Mouse (Mus musculus) CH12.LX (cell line): ENCODE measurements around the gene Cxcl16. TPM values are rescaled to one million over a fixed set of nuclear protein-coding genes. Genes with fewer than 3 reads are reported as not detected.

Experiments
- DNase-seq: peaks from one replicate; pipeline ENCODE4 v3.0.0-alpha.2; 2013; ENCODE audit errors: extremely low read depth
- H3K27ac ChIP-seq: 2 replicates; pipeline ENCODE4 v1.5.1; 2012; ENCODE audit warnings: low read depth, mild to moderate bottlenecking, control low read depth, moderate library complexity; ENCODE audit not compliant: insufficient read depth
- H3K27me3 ChIP-seq: replicated peaks from 2 replicates; pipeline ENCODE3; 2012; ENCODE audit warnings: inconsistent platforms
- H3K36me3 ChIP-seq, 2 experiments: replicated peaks in 1 of 2; 2 replicates each; pipeline versions ENCODE3 to v1.6.1; 2012; ENCODE audit warnings: inconsistent platforms in 1 of 2, low read length in 1 of 2, mild to moderate bottlenecking in 1 of 2, mixed read lengths in 1 of 2, moderate library complexity in 1 of 2; ENCODE audit not compliant: control insufficient read depth in 1 of 2, insufficient read depth in 1 of 2
- H3K4me1 ChIP-seq, 2 experiments: 2 replicates each; pipeline ENCODE4 v1.6.1; 2012; ENCODE audit warnings: inconsistent platforms in 1 of 2, moderate library complexity in 1 of 2; ENCODE audit not compliant: insufficient read depth in 2 of 2, control insufficient read depth in 1 of 2
- H3K4me2 ChIP-seq: 2 replicates; pipeline ENCODE4 v1.6.1; 2012; ENCODE audit warnings: low read depth, mild to moderate bottlenecking, control low read depth; ENCODE audit not compliant: poor library complexity, insufficient read depth, severe bottlenecking
- H3K4me3 ChIP-seq, 3 experiments: fragments of 150-350 bp in 1 of 3; sonication (generic) in 1 of 3; replicated peaks in 1 of 3; 2 replicates each; pipeline versions ENCODE3 to v1.5.1; 2011 to 2012; ENCODE audit warnings: low read depth in 2 of 3, low read length in 2 of 3, mild to moderate bottlenecking in 2 of 3, moderate library complexity in 2 of 3, control low read depth in 1 of 3, improper control_type of control experiment in 1 of 3, inconsistent platforms in 1 of 3, mixed read lengths in 1 of 3; ENCODE audit not compliant: poor library complexity in 1 of 3
- H3K79me2 ChIP-seq: replicated peaks from 2 replicates; pipeline ENCODE4 v1.6.1; 2012; ENCODE audit warnings: mild to moderate bottlenecking, moderate library complexity; ENCODE audit not compliant: control insufficient read depth, poor library complexity, insufficient read depth, severe bottlenecking; ENCODE audit errors: extremely low read depth
- H3K9ac ChIP-seq: 2 replicates; pipeline ENCODE4 v1.6.1; 2012; ENCODE audit warnings: low read depth, mild to moderate bottlenecking, control low read depth, moderate library complexity; ENCODE audit not compliant: insufficient read depth
- H3K9me3 ChIP-seq: replicated peaks from 2 replicates; pipeline ENCODE3; 2012; ENCODE audit warnings: low read length, inconsistent platforms, mixed read lengths
- BHLHE40 ChIP-seq: IDR thresholded peaks from 2 replicates; pipeline ENCODE4 v1.6.1; 2011; ENCODE audit warnings: mild to moderate bottlenecking, low read depth, low read length, improper control_type of control experiment
- CHD1 ChIP-seq: IDR thresholded peaks from 2 replicates; pipeline ENCODE4 v1.6.1; 2012; ENCODE audit warnings: low read depth, low read length, improper control_type of control experiment, inconsistent platforms
- CHD2 ChIP-seq: IDR thresholded peaks from 2 replicates; pipeline ENCODE4 v1.6.1; 2011; ENCODE audit warnings: low read length, improper control_type of control experiment
- EP300 ChIP-seq: IDR thresholded peaks from 2 replicates; pipeline ENCODE4 v1.6.1; 2011; ENCODE audit warnings: low read length, improper control_type of control experiment
- ETS1 ChIP-seq: conservative IDR thresholded peaks from 2 replicates; pipeline ENCODE4 v1.6.1; 2012; ENCODE audit warnings: low read depth, mild to moderate bottlenecking, inconsistent platforms, low read length, improper control_type of control experiment, moderate library complexity
- MAX ChIP-seq: IDR thresholded peaks from 2 replicates; pipeline ENCODE4 v1.6.1; 2011; ENCODE audit warnings: low read length, improper control_type of control experiment
- MEF2A ChIP-seq: IDR thresholded peaks from 2 replicates; pipeline ENCODE4 v1.6.1; 2014; ENCODE audit warnings: low read depth, mild to moderate bottlenecking, inconsistent platforms, low read length, improper control_type of control experiment, borderline replicate concordance
- MXI1 ChIP-seq: IDR thresholded peaks from 2 replicates; pipeline ENCODE4 v1.6.1; 2011; ENCODE audit warnings: mild to moderate bottlenecking, low read depth, low read length, improper control_type of control experiment
- NELFE ChIP-seq: IDR thresholded peaks from 2 replicates; pipeline ENCODE4 v1.6.1; 2011; ENCODE audit warnings: low read depth, low read length, improper control_type of control experiment
- NRF1 ChIP-seq: IDR thresholded peaks from 2 replicates; pipeline ENCODE4 v1.6.1; 2014; ENCODE audit warnings: low read depth, mild to moderate bottlenecking, inconsistent platforms, low read length, improper control_type of control experiment, moderate library complexity
- PAX5 ChIP-seq: IDR thresholded peaks from 2 replicates; pipeline ENCODE4 v1.6.1; 2012; ENCODE audit warnings: low read length, inconsistent platforms, mixed read lengths
- RAD21 ChIP-seq: IDR thresholded peaks from 2 replicates; pipeline ENCODE4 v1.6.1; 2011; ENCODE audit warnings: low read depth, mild to moderate bottlenecking, low read length, improper control_type of control experiment, moderate library complexity
- SIN3A ChIP-seq: IDR thresholded peaks from 2 replicates; pipeline ENCODE4 v1.6.1; 2012; ENCODE audit warnings: low read length, improper control_type of control experiment, inconsistent platforms
- USF1 ChIP-seq: IDR thresholded peaks from 2 replicates; pipeline ENCODE4 v1.6.1; 2014; ENCODE audit warnings: low read depth, mild to moderate bottlenecking, inconsistent platforms, low read length, improper control_type of control experiment
- ZNF384 ChIP-seq: IDR thresholded peaks from 2 replicates; pipeline ENCODE4 v1.6.1; 2012; ENCODE audit warnings: low read depth, low read length, improper control_type of control experiment, inconsistent platforms
- dilution Hi-C: fragments of 300-500 bp; cut with MboI; formaldehyde crosslinking; loops from 2 replicates; pipeline ENCODE4 v1.14.3; 2020; ENCODE audit warnings: low sequenced_read_pairs; ENCODE audit not compliant: extremely low pct_unique_long_range_greater_than_20kb, extremely low pct_ligation_motif_present
- in situ Hi-C: fragments of 300-500 bp; cut with MboI; formaldehyde crosslinking; loops from 3 replicates; pipeline ENCODE4 v1.14.3; 2019; ENCODE audit warnings: low sequenced_read_pairs, low pct_ligation_motif_present, low pct_unique_long_range_greater_than_20kb, mixed read lengths
- polyA plus RNA-seq: library from polyadenylated mRNA; unstranded; fragments of >175 nt; gene quantifications from 2 replicates; pipeline ENCODE4 v1.2.1, GENCODE M21; 2012; ENCODE audit warnings: low read depth; ENCODE audit not compliant: insufficient read length
- total RNA-seq, 2 experiments: library from RNA; depleted of rRNA; stranded (reverse); fragments of 300-350 nt in 1 of 2; fragments of >200 nt in 1 of 2; gene quantifications; 2 replicates each; pipeline ENCODE4 v1.2.3; 2012 to 2014

Gene Cxcl16
- total and polyA plus RNA-seq, 3 experiments: 0.04 to 0.56 TPM; not detected in 1

DNA sequence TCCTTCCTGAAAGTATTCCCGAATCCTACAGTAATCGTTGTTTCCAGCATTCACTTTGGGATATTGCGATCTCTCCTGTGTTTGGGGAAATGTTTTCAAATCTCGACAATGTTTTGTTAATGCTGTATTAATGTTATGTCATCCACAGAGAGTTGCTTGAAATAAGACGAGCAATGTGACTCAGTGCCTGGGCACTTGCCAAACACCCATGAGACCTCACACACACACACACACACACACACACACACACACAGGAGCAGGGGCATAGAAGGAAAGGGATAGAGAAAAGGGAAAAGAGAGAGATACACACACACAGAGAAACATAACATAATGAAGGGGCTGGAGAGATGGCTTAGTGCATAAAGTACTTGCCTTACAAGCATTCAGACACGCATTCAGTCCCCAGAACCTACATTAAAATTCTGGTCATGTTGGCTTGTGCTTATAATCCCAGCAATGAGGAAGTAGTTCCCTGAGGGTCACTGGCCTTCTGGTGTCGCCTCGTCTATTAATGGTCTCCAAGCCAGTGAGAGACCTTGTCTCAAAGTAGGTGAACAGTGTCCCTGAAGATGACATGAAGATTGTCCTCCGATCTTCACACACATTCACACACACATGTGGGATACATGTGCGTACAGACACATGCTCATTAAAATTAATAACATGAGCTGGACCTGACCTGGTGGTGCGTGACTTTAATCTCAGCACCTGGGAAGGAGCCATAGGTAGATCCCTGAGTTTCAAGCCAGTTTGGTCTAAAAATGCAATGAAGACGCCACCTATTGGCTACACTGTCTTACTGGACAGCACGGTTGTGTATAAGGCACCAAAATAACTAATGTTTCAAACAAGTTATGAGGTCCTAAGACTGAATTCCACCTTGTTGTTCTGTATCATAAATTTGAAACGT is 40.0 kb upstream of the Cxcl16 start (continued):
- TF ChIP-seq ETS1: no peak
- TF ChIP-seq, all 38 proteins: peak for 4

DNA sequence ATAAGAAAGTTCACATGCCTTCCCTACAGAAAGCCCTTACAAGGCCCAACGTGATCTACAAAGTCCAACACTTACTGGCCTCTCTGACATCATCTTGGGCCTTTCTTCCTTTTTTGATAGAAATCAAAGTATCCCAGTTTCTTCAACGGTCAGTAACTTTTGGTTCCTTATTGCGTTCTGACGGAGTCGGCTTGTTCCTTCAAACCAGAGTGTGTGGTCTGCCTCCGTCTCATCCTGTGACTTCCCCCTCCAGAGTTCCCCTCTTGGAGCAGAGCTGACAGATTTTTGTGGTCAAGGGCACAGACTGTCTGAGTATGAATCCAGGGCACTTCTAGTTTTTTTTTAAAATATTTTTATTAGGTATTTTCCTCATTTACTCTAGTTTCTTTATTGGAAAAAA is 29.9 kb upstream of the Cxcl16 start:
- Histone ChIP-seq H3K27ac (no peak overlapping the region), H3K4me3 (no peak overlapping the region), H3K36me3 (no peaks in the 10 kb centered on the region), H3K9me3 (peaks cover 3% of the 10 kb centered on the region), H3K4me1 (peaks cover 0 to 7% of the 10 kb centered on the region in 2 experiments; a peak in 2 of 4 replicates), H3K27me3 (no peaks in the 10 kb centered on the region), H3K9ac (no peak overlapping the region), H3K4me2 (no peak overlapping the region), H3K79me2 (no peaks in the 10 kb centered on the region)
- no peak for TF ChIP-seq RAD21
- no peak for DNase-seq
- in situ Hi-C loops: no loop called here
- dilution Hi-C loops: no loop called here

DNA sequence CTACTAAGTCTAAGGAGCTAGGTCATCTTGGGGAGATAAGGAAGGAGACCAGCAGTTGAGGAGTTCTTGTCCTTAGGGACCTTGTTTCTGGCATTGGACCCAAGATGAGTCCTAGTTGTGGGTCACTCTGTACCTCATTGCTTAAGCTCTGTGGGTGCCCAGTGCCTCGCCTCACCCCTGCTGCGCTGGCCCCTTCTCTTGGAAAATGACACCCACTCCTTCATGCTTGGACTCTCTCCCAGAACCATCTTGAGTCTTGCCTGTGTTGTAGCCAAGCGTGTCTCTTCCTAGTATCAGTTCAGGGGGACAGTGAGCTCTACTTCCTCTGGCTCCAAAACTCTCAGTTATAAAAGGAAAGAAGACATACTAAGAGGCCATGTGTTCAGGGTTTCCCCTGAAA is 29.4 kb upstream of the Cxcl16 start:
- no peak for DNase-seq
- peaks cover 3% of the 10 kb centered on the region for H3K9me3 ChIP-seq
- H3K27me3 ChIP-seq: no peaks in the 10 kb centered on the region
- dilution Hi-C loops: no loop called here
- H3K79me2 ChIP-seq: no peaks in the 10 kb centered on the region
- no peak overlapping the region for H3K4me2 ChIP-seq
- TF ChIP-seq CHD2 (no peak), EP300 (no peak), MXI1 (no peak), MEF2A (no peak), CHD1 (no peak), USF1 (no peak), RAD21 (no peak), NRF1 (no peak), PAX5 (no peak), ETS1 (no peak), MAX (no peak), SIN3A (no peak), ZNF384 (no peak), NELFE (no peak), BHLHE40 (no peak)
- H3K4me3 ChIP-seq: no peak overlapping the region
- H3K27ac ChIP-seq: no peak overlapping the region
- no peak overlapping the region for H3K9ac ChIP-seq
- in situ Hi-C loops: no loop called here
- no peaks in the 10 kb centered on the region for H3K36me3 ChIP-seq
- peaks cover 0 to 7% of the 10 kb centered on the region in 2 experiments; a peak in 2 of 4 replicates for H3K4me1 ChIP-seq
